Mouse (Mus musculus) myocyte (in vitro differentiated cells): ENCODE data around the gene Add3.

Experiments used
- E2F4 ChIP-seq: IDR thresholded peaks from one replicate; pipeline ENCODE4 v1.6.1; 2011; ENCODE audit warnings: mild to moderate bottlenecking, control low read depth, moderate library complexity; ENCODE audit not compliant: insufficient read depth
- POLR2AphosphoS2 ChIP-seq: IDR thresholded peaks from one replicate; pipeline ENCODE4 v1.6.1; 2011; ENCODE audit warnings: low read depth, control low read depth; ENCODE audit not compliant: insufficient read length

DNA sequence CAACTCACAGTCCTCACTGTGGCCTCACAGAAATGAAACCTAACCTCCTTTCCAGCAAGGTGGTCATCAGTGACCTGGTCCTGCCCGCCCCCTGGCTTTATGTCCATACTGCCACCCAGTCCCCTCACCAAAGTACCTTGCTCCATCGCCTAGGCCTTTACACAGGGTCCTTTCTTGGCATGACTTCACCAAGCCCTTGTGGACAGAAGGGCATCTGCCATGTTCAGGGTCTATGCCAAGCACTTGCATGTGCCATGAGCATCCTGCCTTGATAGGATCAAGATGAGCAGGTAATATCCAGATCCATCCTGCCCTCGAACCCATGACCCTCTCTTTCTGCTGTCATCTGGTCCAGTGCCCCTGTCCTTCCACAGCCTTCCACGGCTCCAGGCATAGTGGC lies 120.6 kb downstream of the Add3 start:
- TF ChIP-seq POLR2AphosphoS2 = no peak
- no peak for TF ChIP-seq E2F4
